Mouse (Mus musculus) layer of hippocampus, adult 6 months (tissue): Measurements from ENCODE around the gene Gm527. TPM values are rescaled to one million over a fixed set of nuclear protein-coding genes. Genes with fewer than 3 reads are reported as not detected.

Experiments used
- long read RNA-seq, 2 experiments: library from polyadenylated mRNA; unstranded; transcript quantifications; one replicate each; pipeline ENCODE4 v2.0.0; 2019 to 2020
- polyA plus RNA-seq: library from polyadenylated mRNA; unstranded; fragments of <200 nt; fragmentation: Nextera tagmentation; gene quantifications from 2 replicates; pipeline ENCODE4 v1.2.3, GENCODE M21; 2021

The Gm527 gene
- polyA plus RNA-seq, result 0.53 and 0.75 TPM in 2 replicates
- long read RNA-seq, experiment 1, result 0 reads
- long read RNA-seq, experiment 2, result 0 reads

GRCm38 (mm10) chr12:64917578-64918471 lies at the start of gene Gm527:
Gene Gm527, plus strand, starts transcription at chr12:64917906.

GRCm38 (mm10) chr12:64965124-64966026 lies 47.7 kb downstream of the Gm527 start, which contains the start of the genes Klhl28 and Togaram1:
Gene Klhl28, minus strand, starts transcription at chr12:64965534.
Gene Togaram1, plus strand, starts transcription at chr12:64965804.

Other genes with a start within 250 kb of the Gm527 start
- 4.4 and 5.9 TPM in 2 replicates for gene Klhl28, start 47.6 kb downstream of the Gm527 start, polyA plus RNA-seq
- gene Togaram1, start 47.9 kb downstream of the Gm527 start, polyA plus RNA-seq, result 10.3 and 10.8 TPM in 2 replicates
- 6.0 and 7.7 TPM in 2 replicates for gene Prpf39, start 118.4 kb downstream of the Gm527 start, polyA plus RNA-seq
- gene Fkbp3, start 156.1 kb downstream of the Gm527 start, polyA plus RNA-seq, result 444 and 595 TPM in 2 replicates
- gene Fancm, start 157.7 kb downstream of the Gm527 start, polyA plus RNA-seq, result 1.3 and 1.8 TPM in 2 replicates